Mouse (Mus musculus) midbrain, embryonic 10.5 days (tissue): ENCODE results near the gene Eps15. TPM values are rescaled to one million over a fixed set of nuclear protein-coding genes. Genes with fewer than 3 reads are reported as not detected.

Experiments used
- DNase-seq: peaks from one replicate; pipeline ENCODE4 v3.0.0-alpha.2; 2017; ENCODE audit warnings: low spot score
- H3K27ac ChIP-seq: fragments of 300-500 bp; sonication (generic); replicated peaks from 2 replicates; pipeline ENCODE4 v1.5.1; 2016; ENCODE audit warnings: mild to moderate bottlenecking
- H3K27me3 ChIP-seq: fragments of 300-500 bp; sonication (generic); 2 replicates; pipeline ENCODE4 v1.6.1; 2016; ENCODE audit warnings: low read depth, mild to moderate bottlenecking; ENCODE audit not compliant: poor library complexity, severe bottlenecking
- H3K36me3 ChIP-seq: fragments of 300-500 bp; sonication (generic); 2 replicates; pipeline ENCODE4 v1.6.1; 2016; ENCODE audit warnings: mild to moderate bottlenecking, moderate library complexity
- H3K4me1 ChIP-seq: fragments of 300-500 bp; sonication (generic); 2 replicates; pipeline ENCODE4 v1.6.1; 2016
- H3K4me3 ChIP-seq: fragments of 300-500 bp; sonication (generic); 2 replicates; pipeline ENCODE4 v1.5.1; 2016; ENCODE audit warnings: mild to moderate bottlenecking, moderate library complexity
- H3K9me3 ChIP-seq: fragments of 300-500 bp; sonication (generic); replicated peaks from 2 replicates; pipeline ENCODE4 v1.6.1; 2016; ENCODE audit warnings: mild to moderate bottlenecking
- WGBS: fragments of 180-500 bp; shearing (Covaris S2); methylation state at CpG from one replicate; pipeline ENCODE4 v1.1.7; 2016; 5-methylcytosine and 5-hydroxymethylcytosine counted together
- polyA plus RNA-seq: library from polyadenylated mRNA; unstranded; fragments of >200 nt; fragmentation: Nextera tagmentation; extraction: Ambion mirVana; gene quantifications from 2 replicates; pipeline ENCODE4 v1.2.1, GENCODE M21; 2016

Eps15 gene
- polyA plus RNA-seq, 1 experiment from 2014 or later: 34.1 TPM

- 75% methylated on average over 16 of the region's 16 CpGs for WGBS
- Histone ChIP-seq H3K4me3 (no peak overlapping the region), H3K9me3 (no peaks in the 10 kb centered on the region), H3K4me1 (peaks cover 33% of the 10 kb centered on the region), H3K27me3 (no peaks in the 10 kb centered on the region), H3K27ac (peak overlapping the region; percentile 71), H3K36me3 (no peaks in the 10 kb centered on the region)
- DNase-seq: no peak
These were observed 152.8 kb downstream of the Eps15 start for GRCm38 (mm10) chr4:109432668-109433375.

GRCm38 (mm10) chr4:109433641-109434040 lies 153.6 kb downstream of the Eps15 start:
- H3K27ac ChIP-seq: no peak overlapping the region
- H3K36me3 ChIP-seq: no peaks in the 10 kb centered on the region
- peaks cover 33% of the 10 kb centered on the region for H3K4me1 ChIP-seq
- DNase-seq: peak; percentile 11
- no peak overlapping the region for H3K4me3 ChIP-seq
- H3K27me3 ChIP-seq: no peaks in the 10 kb centered on the region
- WGBS: 84% methylated on average over 6 of the region's 6 CpGs
- no peaks in the 10 kb centered on the region for H3K9me3 ChIP-seq

GRCm38 (mm10) chr4:109434256-109434655 lies 154.2 kb downstream of the Eps15 start:
- Histone ChIP-seq H3K4me3 (no peak overlapping the region), H3K27me3 (no peaks in the 10 kb centered on the region), H3K4me1 (peaks cover 33% of the 10 kb centered on the region), H3K9me3 (no peaks in the 10 kb centered on the region), H3K36me3 (no peaks in the 10 kb centered on the region), H3K27ac (no peak overlapping the region)
- no peak for DNase-seq
- WGBS: 96% methylated on average over 1 of the region's 1 CpGs

Other genes starting within 250 kb of the Eps15 start
- gene Osbpl9, start 78.0 kb upstream of the Eps15 start, polyA plus RNA-seq: 58.3 and 65.6 TPM in 2 replicates
- gene Calr4, start 45.8 kb upstream of the Eps15 start, polyA plus RNA-seq: 0.07 and 0.27 TPM in 2 replicates
- gene Ttc39a, start 126.4 kb downstream of the Eps15 start, polyA plus RNA-seq: 2.4 and 2.9 TPM in 2 replicates
- 24.5 and 30.9 TPM in 2 replicates for gene Rnf11, start 204.5 kb downstream of the Eps15 start, polyA plus RNA-seq